Mouse (Mus musculus) urinary bladder, adult 18-20 months (tissue): ENCODE results near the gene Uqcrc1.

Source experiments
- DNase-seq, 2 experiments: peaks; one replicate each; pipeline ENCODE4 v3.0.0; 2022; ENCODE audit warnings: low spot score in 2 of 2, mixed read lengths in 2 of 2

The Uqcrc1 gene

GRCm38 (mm10) chr9:108936418-108937364, at the start of gene Uqcrc1:
TSS of gene Uqcrc1 (plus strand) at chr9:108936633.
- DNase-seq: peak; percentile 86 to 89

- DNase-seq: no peak
Measured at GRCm38 (mm10) chr9:108912308-108912707, 24.1 kb upstream of the Uqcrc1 start.

DNA sequence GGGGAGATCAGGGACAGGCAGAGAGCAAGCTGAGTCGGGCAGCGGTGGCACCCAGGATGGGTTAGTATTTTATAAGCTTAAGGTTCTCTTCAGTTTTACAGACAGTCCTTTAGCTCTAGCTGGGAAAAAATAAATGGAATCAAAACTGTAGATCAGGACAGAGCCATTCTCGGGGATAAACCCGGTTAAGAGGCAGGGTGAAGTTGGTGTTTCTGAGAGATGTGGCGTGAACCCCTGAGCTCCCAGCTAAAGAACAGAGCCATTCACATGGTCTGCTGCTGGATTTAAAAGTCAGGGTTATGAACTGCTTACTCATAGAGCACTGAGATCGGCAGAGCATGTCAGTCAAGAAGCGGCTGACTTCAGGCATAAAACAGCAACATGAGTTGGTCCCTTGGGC, 23.3 kb upstream of the Uqcrc1 start:
- no peak for DNase-seq

GRCm38 (mm10) chr9:108913621-108914020, 22.8 kb upstream of the Uqcrc1 start:
- no peak for DNase-seq

DNA sequence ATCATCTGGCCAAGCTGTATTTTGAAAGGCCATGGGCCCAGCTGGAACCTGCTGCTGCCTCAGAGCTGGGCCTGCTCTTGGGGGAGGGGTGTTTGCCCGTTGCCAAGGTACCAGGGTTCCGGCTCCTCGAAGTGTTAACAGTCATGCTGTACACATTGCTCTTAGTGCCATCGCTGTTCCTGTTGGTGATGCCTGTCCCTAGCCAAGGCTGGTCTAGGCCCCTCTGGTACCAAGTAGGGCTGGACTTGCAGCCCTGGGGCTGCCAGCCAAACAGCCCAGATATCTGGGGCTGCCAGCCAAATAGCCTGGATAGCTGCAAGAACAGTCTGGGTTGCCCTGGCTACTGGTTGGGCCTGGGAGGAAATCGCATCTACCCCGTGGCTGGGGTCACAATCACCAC, 21.9 kb upstream of the Uqcrc1 start, which contains the start of gene Tmem89:
TSS of gene Tmem89 (plus strand) at position 129 of the 400 bp plus-strand sequence.
- no peak for DNase-seq

DNA sequence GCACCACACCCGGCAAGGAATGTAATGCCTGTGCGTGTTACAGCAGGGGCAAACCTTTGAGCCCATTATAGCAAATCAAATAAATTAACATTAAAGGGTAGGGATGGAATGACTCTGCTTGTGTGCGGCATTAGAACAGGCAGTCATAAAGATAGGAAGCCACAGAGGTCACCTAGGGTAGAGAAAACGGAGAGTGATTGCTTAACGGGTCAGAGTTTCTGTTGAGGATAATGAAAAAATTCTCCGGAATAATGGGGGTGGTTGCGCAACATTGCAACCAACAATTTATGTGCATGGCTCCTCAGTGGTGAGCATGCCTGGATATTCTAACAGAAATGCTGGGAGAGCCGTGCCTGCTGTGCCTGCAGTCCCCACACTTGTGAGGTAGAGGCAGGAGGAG, 10.5 kb upstream of the Uqcrc1 start:
- no peak for DNase-seq

GRCm38 (mm10) chr9:108928424-108928823, 8.0 kb upstream of the Uqcrc1 start:
- DNase-seq: no peak

- DNase-seq: no peak
Measured at GRCm38 (mm10) chr9:108935991-108936390, 442 bp upstream of the Uqcrc1 start.

- DNase-seq: no peak
Measured at GRCm38 (mm10) chr9:108945111-108945510, 8.7 kb downstream of the Uqcrc1 start.

GRCm38 (mm10) chr9:108945608-108946007, 9.2 kb downstream of the Uqcrc1 start:
- no peak for DNase-seq

DNA sequence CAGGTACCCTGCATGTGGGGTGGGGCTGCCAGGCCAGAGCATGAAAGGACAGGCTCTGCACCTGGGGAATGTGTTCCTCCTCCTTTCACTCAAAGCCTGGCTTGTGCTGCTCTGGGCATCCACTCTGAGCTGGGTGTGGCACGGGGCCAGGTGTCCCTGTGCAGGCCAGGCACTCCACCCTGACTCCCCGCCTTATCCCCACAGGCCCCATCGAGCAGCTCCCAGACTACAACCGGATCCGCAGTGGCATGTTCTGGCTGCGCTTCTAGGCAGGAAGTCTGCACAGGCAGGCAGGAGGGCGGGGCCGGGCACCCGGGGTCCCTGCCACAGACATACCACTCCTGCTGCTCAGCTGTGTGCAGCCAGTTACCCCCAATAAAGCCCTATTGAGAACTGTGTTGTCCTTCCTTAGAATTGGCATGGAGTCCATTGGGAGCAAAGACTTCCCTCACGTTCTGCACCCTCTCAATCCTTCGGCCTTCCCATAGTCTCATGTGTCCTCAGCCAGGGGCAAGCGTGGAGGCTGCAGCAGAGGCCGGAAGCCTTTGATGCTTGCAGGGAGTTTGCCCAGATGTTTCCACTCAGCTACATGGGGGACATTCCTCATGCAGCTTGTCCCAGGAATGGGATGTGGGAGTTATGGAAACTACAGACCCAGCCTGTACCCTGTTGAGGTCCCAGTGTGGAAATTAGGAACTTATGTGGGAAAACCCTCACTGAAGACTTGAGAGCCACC, 13.0 kb downstream of the Uqcrc1 start:
- DNase-seq: peak; percentile 39 to 63

- no peak for DNase-seq
Measured at GRCm38 (mm10) chr9:108949967-108950728, 13.7 kb downstream of the Uqcrc1 start.

DNA sequence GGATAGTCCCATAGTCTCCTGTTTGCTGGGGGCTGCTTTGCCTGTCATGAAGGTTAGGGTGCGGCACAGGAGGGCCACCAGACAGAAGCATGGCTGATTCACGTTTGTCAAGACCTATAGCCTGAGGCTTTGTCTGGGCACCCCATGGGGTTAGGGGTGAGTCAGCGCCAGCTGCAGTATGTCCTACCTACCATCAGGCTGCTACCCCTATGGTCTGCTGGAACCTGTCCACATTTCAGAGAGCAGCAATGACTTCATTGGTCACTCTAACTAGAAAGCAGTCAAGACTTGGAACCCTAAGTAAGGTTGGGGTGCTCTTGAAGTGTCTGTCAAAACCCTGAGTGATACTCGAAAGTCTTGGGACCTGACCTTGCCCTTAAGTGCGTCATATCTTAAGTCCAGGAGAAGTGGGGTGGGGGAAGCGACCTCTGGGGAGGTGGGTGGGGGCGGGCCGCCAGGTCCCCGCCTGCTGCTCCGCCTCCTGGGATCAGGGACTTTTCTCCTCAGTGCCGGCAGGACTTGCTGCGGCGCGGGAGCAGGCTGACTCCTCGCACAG, 16.7 kb downstream of the Uqcrc1 start, which contains the start of gene Col7a1:
TSS of gene Col7a1 (plus strand) at position 506 of the 556 bp plus-strand sequence.
- no peak for DNase-seq

DNA sequence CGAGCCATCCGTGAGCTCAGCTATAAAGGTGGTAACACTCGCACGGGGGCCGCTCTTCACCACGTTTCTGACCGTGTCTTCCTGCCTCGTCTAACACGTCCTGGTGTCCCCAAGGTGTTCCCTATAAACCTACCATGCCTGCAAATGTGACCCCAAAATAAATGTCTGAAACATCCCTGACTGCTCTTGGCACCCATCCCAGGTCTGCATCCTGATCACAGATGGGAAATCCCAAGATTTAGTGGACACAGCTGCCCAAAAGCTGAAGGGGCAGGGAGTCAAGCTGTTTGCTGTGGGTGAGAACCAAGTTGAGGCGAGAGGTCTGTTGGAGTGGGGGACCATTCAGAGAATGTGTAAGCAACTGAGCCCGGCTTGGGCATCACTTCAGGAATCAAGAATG, 18.8 kb downstream of the Uqcrc1 start:
- no peak for DNase-seq

GRCm38 (mm10) chr9:108955846-108956245, 19.4 kb downstream of the Uqcrc1 start:
- no peak for DNase-seq

DNA sequence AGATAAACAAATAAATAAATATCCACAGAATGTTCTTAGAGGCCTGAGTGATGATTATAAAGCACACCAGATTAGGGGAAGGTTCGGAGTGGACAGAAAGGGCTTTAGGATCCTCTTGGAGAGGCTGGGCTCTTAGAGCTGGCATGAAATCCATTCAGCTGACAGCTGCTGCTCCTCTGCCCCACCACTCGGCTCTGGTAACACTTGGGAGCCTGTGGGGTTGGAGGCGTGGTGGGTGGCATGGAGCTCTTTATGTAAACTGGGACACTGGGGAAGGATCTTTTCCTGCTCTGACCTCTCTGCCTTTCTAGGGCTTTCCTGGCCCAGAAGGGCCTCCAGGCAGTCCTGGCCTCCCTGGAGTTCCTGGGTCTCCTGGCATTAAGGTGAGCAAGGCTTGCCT, 27.1 kb downstream of the Uqcrc1 start:
- DNase-seq: no peak

DNA sequence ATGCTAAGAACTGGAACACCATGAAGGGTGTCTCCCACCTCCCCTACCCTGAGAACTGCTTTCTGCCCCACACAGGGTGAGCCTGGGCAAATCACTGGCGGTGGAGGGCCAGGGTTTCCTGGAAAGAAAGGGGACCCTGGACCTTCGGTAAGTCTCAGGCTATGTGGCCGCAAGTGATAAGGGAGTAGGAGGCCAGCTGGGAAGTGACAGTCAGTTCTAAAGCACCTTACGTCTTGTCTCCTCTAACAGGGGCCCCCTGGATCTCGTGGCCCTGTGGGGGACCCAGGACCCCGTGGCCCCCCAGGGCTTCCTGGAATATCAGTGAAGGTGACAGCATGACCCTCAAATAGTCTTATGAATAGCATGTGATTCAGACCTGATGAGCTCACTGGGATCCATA, 27.9 kb downstream of the Uqcrc1 start:
- DNase-seq: no peak

GRCm38 (mm10) chr9:108970623-108971022, 34.2 kb downstream of the Uqcrc1 start:
- DNase-seq: no peak

DNA sequence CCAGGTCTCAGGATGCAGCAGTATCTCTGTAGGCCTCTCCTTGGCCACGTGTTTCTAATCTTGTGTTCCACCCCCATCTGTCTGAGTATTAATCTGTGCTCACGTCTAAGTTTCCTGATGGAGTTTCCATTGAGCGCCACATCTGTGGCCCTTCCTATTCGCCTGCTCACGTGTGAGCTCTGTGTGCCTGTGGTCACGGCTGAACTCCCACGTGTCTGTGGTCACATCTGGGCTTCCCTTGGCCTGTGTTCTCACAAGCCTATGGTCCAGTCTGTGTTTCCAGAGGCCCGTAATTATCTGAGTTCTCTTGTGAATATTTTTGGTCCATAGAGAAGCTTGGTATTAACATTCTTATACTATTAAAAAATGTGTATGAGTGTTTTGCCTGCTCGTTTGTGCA, 40.0 kb downstream of the Uqcrc1 start:
- DNase-seq: no peak

DNA sequence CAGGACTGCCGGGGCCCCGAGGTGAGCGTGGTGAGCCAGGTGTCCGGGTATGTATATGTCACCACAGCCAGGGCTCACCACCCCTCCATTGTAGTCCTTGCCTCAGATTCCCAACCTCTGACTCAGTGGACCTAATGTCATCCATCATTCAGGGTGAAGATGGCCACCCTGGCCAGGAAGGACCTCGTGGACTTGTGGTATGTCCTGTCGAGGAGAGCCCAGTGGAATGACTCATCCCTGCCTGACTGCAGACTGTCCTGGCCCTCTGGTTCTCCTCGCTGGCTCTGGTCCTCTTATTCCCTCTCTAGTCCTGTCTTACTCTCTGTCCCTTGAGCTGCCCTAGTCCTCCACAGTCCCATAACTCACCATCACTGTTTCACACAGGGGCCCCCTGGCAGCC, 41.5 kb downstream of the Uqcrc1 start:
- no peak for DNase-seq

GRCm38 (mm10) chr9:108982498-108982897, 46.1 kb downstream of the Uqcrc1 start:
- no peak for DNase-seq

- no peak for DNase-seq
Measured at GRCm38 (mm10) chr9:108983209-108983608, 46.8 kb downstream of the Uqcrc1 start.
